Comparison of ENCODE assay signal across 9 mouse cellular contexts in the genomic region with DNA sequence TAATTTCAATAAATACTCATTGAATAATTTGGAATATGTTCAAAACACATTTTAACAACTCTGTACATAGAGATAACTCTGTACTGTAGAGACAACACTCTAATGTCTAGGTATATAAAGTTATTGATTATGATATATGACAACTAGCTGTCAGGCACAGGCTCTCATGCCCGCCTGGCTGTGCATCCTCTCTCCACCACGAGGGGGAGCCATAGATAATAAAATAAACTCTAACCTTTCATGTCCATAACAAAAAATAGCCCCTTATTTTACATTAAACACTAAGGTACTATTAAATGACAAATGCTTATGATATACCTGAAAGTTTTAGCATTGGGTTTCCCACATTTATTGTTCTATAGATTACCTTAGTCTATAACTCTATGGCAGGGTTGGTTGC. TPM values are rescaled to one million over a fixed set of nuclear protein-coding genes. Genes with fewer than 3 reads are reported as not detected.
DNase-seq lines count a peak whose midpoint lies in the region; ATAC-seq and TF ChIP-seq lines count a peak whose summit lies in the region.
"Had no signal": no experiment of that assay in that cellular context is flagged by ENCODE, and none has a peak within 500 bp of the region (broad histone marks: within the 10 kb centered on the region; RNA-seq: fewer than 3 reads in every experiment).

No protein-coding gene starts in this region.

- TF ChIP-seq EP300 in stomach, postnatal 0 days (optimal IDR thresholded peaks at IDR 0.05): no peak

- H3K27me3 ChIP-seq in stomach, postnatal 0 days (ENCODE audit: control insufficient read depth, insufficient read depth, low read length): no peaks in the 10 kb centered on the region

- peak; percentile 89 for TF ChIP-seq CTCF in stomach, postnatal 0 days (IDR thresholded peaks at IDR 0.05; ENCODE audit: low read depth)

- no peaks in the 10 kb centered on the region for H3K4me1 ChIP-seq in stomach, postnatal 0 days (replicated peaks; ENCODE audit: control insufficient read depth, insufficient read depth)

- H3K4me2 ChIP-seq in stomach, postnatal 0 days (replicated peaks; ENCODE audit: low read depth): no peak overlapping the region

- WGBS in stomach, postnatal 0 days: 2% methylated on average over 2 of the region's 2 CpGs

- H3K9me3 ChIP-seq in stomach, postnatal 0 days (ENCODE audit: control insufficient read depth, low read length): no peaks in the 10 kb centered on the region

- peak; percentile 77 for DNase-seq in gastrocnemius, adult 18-20 months (ENCODE audit: low spot score)
- no peak for DNase-seq in gastrocnemius, postnatal 25 days
- peak; percentile 84 for DNase-seq in NIH3T3 (ENCODE audit: low read depth)
- peak; percentile 58 to 72 for DNase-seq in cerebellum, postnatal 36 days
- DNase-seq in layer of hippocampus, postnatal 14 days (ENCODE audit: low spot score in 2 of 2): peak; percentile 57 to 83
- DNase-seq in mesoderm, embryonic 11.5 days (ENCODE audit: low read depth, low spot score): peak; percentile 45
- peak; percentile 67 for DNase-seq in stomach, postnatal 0 days (ENCODE audit: low spot score)

- no peak overlapping the region for H3K27ac ChIP-seq in stomach, postnatal 0 days (replicated peaks)
- H3K27ac ChIP-seq: macrophage had no signal

- no peak overlapping the region for H3K4me3 ChIP-seq in stomach, postnatal 0 days (ENCODE audit: low read depth, low read length)

- no peaks in the 10 kb centered on the region for H3K36me3 ChIP-seq in stomach, postnatal 0 days (ENCODE audit: control insufficient read depth, insufficient read depth, low read length)

- peak; percentile 70 for ATAC-seq in granulocyte monocyte progenitor cell, adult 5-6 weeks (replicated peaks; ENCODE audit: poor library complexity, severe bottlenecking)
- 0 out of 2 replicates have a peak, but pooled peaks have one; percentile 26 for ATAC-seq in stomach, postnatal 0 days (ENCODE audit: low FRiP score, low TSS enrichment)

- H3K9ac ChIP-seq in stomach, postnatal 0 days (ENCODE audit: low read length): no peak overlapping the region

RNA-seq across cellular contexts. Expression of gene Casp3, which starts 54.4 kb away (rescaled TPM):
- total RNA-seq in gastrocnemius, adult 18-20 months (2021): 1 to 10 TPM in 1 of 2 experiments, under 1 TPM in 1; 0.94 to 1.5 TPM
- 1 to 10 TPM; 2.3 to 3.1 TPM for total RNA-seq in gastrocnemius, postnatal 25 days (2021)
- 31.1 and 33.6 TPM in 2 replicates for total RNA-seq in granulocyte monocyte progenitor cell, adult 5-6 weeks (2014; fragmentation: Nextera tagmentation)
- total RNA-seq in granulocyte monocyte progenitor cell, adult 5-6 weeks (2017): 54.1 and 64.2 TPM in 2 replicates
- 10 to 100 TPM; 25.5 to 25.9 TPM for total RNA-seq in layer of hippocampus, postnatal 14 days (2021)
- polyA plus RNA-seq in stomach, postnatal 0 days (2015; fragmentation: Nextera tagmentation; extraction: Ambion mirVana): 24.0 and 25.0 TPM in 2 replicates

RNA-seq across cellular contexts. Expression of gene Primpol, which starts 54.5 kb away (rescaled TPM):
- 1 to 10 TPM; 1.4 to 1.6 TPM for total RNA-seq in gastrocnemius, adult 18-20 months (2021)
- total RNA-seq in gastrocnemius, postnatal 25 days (2021): 1 to 10 TPM; 1.2 to 2.0 TPM
- total RNA-seq in granulocyte monocyte progenitor cell, adult 5-6 weeks (2014; fragmentation: Nextera tagmentation): 6.8 and 9.7 TPM in 2 replicates
- total RNA-seq in granulocyte monocyte progenitor cell, adult 5-6 weeks (2017): 10.9 and 11.4 TPM in 2 replicates
- total RNA-seq in layer of hippocampus, postnatal 14 days (2021): 1 to 10 TPM; 4.2 to 6.0 TPM
- 4.0 and 6.1 TPM in 2 replicates for polyA plus RNA-seq in stomach, postnatal 0 days (2015; fragmentation: Nextera tagmentation; extraction: Ambion mirVana)

Comparison
In these comparisons a context has a peak if more than half of its experiments do, and no peak if none do; other contexts are left out.
1. RNA of gene Casp3, which starts 54.4 kb away (total RNA-seq): 31.1 to 64.2 TPM in granulocyte monocyte progenitor cell, adult 5-6 weeks and 25.5 to 25.9 TPM in layer of hippocampus, postnatal 14 days; 2.3 to 3.1 TPM in gastrocnemius, postnatal 25 days and 0.94 to 1.5 TPM in gastrocnemius, adult 18-20 months; every median in the first group is over 4 times any median in the second.